Mouse (Mus musculus) layer of hippocampus, postnatal 14 days (tissue): Measurements from ENCODE around the gene Adgrl1. TPM values are rescaled to one million over a fixed set of nuclear protein-coding genes. Genes with fewer than 3 reads are reported as not detected.

Experiments used
- DNase-seq, 2 experiments: peaks; one replicate each; pipeline ENCODE4 v3.0.0; 2021 to 2022; ENCODE audit warnings: low spot score in 2 of 2, mixed read lengths in 1 of 2
- long read RNA-seq, 2 experiments: library from polyadenylated mRNA; stranded (forward); transcript quantifications; one replicate each; pipeline ENCODE4 v2.0.0; 2021
- total RNA-seq, 2 experiments: library from RNA; stranded (reverse); gene quantifications; 2 replicates each; pipeline ENCODE4 v1.2.3; 2021

Adgrl1 gene
- 100 to 1,000 TPM; 345 to 352 TPM for total RNA-seq
- long read RNA-seq, experiment 1, full-length matches to known transcripts, result 2 of 70 reads
- long read RNA-seq, experiment 1, partial matches to known transcripts, result 42 of 70 reads
- long read RNA-seq, experiment 1, other reads (novel, unspliced or antisense), result 26 of 70 reads
- long read RNA-seq, experiment 2, full-length matches to known transcripts, result 1 of 93 reads
- long read RNA-seq, experiment 2, partial matches to known transcripts, result 44 of 93 reads
- long read RNA-seq, experiment 2, other reads (novel, unspliced or antisense), result 48 of 93 reads

DNA sequence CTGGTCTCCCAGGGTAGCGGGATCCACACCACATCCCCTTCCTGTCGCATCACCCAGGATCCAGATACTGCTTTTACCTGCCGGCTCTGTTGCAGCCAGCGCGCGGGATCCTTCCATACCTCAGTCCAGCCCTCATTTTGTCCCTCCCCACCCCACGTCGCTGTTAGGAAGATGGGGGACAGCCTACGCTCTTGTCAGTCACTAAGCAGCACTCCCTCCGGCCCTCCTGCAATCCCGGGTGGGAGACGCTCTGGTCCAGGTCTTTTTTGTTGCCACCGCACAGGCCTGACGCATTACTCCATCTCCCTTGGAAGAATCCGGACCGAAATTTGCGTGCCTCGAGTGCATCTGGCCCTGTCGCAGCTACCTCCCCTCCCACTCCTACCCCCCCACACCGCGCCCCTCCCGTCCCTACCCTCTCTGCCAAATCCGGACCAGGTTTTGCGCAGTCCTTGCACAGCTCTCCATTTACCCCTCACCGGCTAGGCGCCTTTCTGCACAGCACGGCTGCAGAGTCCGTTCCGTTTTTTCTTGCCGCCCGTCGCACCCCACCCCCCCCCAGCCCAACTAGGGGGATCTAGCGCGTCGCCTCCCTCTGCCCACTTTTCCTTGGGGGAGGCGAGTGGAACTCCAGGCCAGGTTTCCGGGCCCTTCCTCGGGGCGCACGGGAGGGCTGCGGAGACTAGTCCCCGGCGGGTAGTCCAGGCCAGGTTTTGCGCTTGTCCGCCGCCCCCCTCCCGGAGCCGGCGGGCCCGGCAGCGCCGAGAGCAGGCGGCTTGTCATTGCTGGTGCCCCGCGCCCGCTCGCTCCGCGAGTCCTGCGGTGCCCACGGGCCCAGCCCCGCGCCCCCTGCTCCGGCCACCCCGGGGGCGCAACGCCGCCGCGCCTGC is at the start of gene Adgrl1:
Gene Adgrl1, plus strand, starts transcription at position 743 of the 890 bp plus-strand sequence.
- peak; percentile 95 to 97 for DNase-seq

DNA sequence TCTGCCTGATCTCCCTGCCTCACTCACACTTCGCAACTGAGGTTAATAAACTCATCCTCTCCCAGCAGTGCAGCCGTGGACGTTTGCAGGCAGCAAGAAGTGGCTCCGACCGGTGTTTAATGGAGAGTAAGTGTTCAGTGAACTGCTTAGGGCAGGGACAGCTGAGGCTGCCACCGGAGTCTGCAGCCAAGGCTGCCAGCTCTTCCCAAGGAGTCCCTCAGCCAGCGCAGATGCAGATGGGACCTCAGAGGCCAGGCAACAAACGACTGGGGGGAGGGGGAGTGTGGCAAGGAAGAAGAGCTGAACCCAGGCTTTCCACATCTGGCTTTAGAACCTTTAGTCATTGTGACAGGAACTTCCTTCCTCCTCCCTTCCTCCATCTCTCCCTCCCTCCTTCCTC is 47.6 kb upstream of the Adgrl1 start:
- no peak for DNase-seq

DNA sequence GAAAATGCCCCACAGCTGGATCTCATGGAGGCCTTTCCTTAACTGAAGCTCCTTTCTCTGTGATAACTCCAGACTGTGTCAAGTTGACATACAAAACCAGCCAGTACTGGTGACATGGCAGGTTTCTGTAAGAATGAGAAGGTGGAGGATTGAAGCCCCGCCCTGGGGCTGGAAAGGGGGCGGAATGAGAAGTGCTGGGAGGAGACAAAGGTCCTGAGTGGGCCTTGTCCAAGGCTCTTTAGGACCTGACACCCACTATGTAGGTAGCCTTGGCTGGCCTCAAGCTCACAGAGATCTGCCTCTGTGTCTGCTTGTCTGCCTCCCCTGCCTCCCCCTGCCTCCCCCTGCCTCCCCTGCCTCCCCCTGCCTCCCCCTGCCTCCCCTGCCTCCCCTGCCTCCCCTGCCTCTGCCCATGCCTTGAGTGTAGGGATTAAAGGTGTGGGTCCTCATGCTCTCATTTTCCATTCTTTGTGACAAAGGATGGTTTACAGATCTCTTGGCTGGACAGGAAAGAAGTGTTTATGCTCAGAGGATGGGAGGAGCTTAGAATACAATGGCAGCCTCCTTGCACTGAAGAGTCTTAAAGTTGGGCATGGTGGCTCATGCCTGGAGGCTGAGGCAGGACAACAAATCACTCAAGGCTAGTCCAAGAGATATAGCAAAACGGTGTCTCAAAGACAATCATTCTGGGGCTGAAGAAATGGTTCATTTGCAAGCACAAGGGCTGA is 46.4 kb upstream of the Adgrl1 start:
- no peak for DNase-seq

- DNase-seq, result no peak
Observed at GRCm38 (mm10) chr8:83856486-83857065, 43.3 kb upstream of the Adgrl1 start.

DNA sequence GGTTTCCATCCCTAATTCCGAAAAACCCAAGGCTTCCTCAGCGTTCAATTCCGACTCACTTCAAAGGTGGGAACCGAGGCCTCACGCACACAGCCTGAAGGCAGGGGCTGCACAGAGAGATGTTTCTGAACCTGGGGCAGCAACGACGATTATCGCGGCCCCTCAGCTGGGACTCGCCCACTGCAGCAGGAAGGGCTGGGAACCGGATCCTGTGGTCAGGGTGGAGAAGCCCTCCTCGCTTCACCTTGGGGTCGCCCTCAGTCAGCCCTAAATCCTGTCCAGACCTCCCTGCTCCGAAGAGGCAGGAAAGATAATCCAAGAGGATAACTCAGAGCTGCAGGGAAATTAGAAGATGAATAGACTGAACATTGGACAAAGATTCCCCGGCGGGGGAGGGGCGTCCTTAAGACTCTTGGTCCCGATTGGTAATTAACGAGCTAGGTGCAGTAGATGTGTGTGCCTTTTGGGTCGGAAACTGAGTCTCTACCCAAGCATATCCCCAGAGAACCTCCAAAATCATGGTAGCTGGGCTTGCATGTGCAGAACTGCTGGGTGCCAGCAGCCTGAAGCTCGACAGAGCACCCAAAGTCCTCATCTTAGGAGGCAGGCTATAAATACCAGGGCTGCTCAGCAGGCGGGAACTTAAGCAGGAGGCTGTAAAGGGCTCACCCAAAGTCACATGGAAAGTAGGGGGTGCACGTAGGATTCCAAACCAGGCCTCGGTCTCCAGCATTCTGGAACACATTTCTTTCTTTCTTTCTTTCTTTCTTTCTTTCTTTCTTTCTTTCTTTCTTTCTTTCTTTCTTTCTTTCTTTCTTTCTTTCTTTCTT is 37.3 kb upstream of the Adgrl1 start:
- no peak for DNase-seq

DNA sequence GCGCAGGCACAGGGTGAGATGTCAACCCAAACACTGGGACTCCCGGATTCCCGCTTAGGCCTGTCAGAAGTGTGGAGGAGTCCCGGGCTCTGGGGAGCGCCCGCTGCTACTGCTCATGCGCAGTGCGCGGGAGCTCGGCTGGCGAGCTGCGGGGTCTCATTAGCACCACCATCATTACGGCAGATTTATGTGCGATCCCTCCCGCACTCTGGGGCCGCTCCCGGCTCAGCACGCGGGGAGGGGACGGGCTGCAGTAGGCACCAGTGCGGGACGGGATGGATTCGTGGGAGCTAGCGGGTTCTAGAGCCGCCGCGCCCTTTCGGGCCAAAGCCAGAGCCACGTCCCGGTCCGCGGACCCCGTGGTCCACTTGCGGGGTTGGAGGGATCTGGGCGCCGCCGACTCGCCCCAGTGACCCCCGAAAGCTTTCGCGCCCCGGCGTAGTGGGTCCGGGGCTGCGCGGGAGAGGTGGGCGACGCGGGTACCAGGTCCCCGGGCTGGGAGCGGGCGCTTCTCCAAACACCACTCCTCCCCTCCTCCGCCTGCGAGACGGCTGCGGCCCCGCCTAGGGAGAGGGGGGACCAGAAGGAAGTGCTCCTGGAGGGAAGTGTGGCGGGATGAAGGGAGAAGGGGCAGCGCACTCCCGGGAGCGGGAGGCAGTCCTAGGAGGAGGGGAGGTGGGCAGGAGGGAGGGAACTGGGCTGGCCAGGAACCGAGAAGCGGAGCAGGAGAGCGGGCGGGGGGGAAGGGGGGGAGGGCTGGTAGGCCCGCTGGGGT is 24.8 kb upstream of the Adgrl1 start:
- peak; percentile 64 to 65 for DNase-seq

DNA sequence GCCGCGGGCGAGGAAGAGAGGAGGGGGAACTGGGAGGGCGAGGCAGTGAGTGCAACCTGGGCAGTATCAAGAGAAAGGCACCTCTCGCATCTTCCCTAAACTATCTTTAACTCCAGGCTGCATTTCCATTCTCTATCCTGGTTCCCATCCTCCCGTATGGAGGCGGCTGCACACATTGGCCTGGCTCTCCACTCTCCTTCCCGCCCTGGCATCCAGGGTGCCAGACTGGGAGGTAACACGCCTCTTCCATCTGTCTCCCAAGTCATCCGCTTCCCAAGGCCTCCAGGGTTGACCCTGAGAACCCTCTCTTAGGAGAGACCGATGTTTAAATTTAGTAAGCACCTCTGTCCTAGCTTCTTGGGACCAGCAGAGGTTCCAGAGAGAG is 24.3 kb upstream of the Adgrl1 start:
- DNase-seq, result peak in 1 of 2 experiments; percentile 35

DNA sequence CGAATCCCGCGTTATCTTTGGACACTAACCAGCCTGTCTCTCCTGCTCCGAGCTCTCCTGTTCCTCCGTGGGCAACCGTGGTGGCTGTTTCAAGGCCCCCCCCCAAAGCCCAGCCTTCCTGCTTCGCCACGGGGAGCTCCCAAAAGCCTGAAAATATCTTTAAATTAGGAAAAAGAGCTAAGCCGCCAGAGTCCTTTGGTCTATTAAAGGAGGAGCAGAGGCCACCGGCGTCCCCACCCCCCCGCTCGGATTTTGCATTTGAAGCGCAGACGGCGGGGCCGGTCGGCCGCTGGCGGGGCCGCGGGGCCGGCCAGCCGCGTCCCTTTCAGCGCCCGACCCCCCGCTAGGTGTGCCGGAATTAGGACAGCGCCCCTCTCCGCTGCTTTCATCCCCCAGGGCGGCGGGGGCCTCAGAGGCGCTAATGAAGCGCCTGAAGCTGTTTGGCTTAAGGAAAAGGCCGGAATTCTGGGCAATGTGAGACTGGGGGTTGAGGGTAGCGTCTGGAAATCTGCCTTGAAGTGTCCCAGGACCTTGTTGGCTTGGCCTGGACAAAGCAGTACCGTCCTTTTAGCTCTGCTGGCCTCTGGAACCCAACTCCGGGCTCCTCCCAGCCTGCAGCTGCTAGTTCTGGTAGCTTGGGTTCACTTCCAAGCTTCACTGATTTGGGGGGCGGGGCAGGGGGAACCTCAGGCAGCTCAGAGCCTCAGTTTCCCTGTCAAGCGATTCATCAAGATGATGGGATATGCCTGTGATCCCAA is 23.6 kb upstream of the Adgrl1 start:
- DNase-seq, result peak in 1 of 2 experiments; percentile 17

- DNase-seq, result peak in 1 of 2 experiments; percentile 26
Observed at GRCm38 (mm10) chr8:83876838-83877223, 23.1 kb upstream of the Adgrl1 start.

GRCm38 (mm10) chr8:83888409-83888808 is 11.5 kb upstream of the Adgrl1 start:
- DNase-seq, result no peak

DNA sequence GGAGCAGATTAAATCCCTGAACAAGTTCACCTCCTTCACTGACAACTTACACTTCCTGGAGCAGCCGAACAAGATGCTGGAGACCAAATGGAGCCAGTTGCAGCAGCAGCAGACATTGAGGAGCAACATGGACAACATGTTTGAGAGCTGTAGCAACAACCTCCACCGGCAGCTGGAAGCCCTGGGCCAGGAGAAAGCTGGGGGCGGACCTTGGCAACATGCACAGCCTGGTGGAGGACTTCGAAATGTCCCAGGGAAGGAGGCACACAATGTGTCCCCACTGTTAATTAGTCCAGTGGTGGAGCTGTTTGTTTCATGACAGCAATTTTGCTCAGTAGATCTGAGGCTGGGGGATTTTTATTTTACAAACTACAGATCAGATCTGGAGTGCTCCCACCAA is 7.8 kb upstream of the Adgrl1 start:
- no peak for DNase-seq

DNA sequence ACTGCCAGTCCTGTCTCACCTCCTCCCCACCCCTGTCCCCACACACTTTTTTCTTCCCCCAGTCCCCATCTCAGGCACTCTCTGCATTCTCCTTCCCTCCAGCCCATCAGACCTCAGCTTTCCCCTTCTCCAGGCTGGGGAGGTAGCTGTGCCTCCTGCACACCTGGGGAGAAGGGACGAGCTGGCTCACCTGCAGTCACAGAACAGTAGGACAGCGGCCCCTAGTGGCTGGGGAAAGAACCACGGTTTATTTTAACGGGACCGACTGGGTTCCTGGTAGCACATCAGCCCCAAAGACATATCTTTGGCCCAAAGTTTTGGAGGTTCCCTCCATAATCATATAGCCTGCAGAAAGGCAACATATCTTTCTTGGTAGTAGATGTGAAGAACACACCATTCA is 6.0 kb upstream of the Adgrl1 start:
- DNase-seq, result peak in 1 of 2 experiments; percentile 83

DNA sequence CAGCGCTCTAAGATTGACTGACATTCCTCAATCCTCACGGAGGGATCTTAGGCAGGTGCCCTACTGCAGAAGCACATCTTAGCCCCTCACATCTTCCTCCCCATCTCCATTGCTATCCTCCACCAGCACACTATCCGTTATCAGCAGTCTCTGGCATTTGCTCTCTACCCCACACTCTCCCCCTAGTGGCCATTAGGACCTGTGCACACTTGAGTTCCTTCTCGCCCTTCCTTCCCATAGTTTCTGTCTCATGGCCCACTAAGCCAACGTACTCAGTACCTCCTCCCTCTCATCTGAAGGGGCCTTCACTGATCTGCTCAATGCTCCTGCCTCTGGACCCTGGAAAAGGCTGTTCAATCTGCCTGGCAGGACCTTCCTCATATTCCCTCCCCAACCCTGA is 4.0 kb upstream of the Adgrl1 start:
- no peak for DNase-seq

GRCm38 (mm10) chr8:83896461-83896860 is 3.4 kb upstream of the Adgrl1 start:
- no peak for DNase-seq

- peak in 1 of 2 experiments; percentile 67 for DNase-seq
Observed at GRCm38 (mm10) chr8:83897211-83897610, 2.7 kb upstream of the Adgrl1 start.

DNA sequence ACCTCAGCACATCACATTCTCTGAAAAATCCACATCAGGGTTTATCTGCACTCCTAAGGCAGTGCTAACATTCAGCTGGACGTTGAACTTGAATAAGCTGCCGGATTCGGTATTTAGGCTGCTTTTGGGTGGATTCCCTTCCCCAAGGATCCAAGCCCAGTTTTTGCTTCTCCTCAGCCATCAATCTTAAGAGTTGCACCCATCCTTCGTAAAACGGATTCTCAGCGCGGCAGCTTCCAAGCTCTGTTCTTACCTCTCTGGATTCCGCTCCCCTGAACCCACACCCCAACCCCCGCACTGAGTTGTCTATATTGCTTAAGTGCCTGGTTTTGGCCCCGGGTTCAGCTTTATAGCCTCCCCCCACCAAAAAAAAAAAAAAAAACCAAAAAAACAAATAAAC is 1.4 kb upstream of the Adgrl1 start:
- DNase-seq, result no peak

GRCm38 (mm10) chr8:83898985-83899362 is 931 bp upstream of the Adgrl1 start:
- peak in 1 of 2 experiments; percentile 81 for DNase-seq

DNA sequence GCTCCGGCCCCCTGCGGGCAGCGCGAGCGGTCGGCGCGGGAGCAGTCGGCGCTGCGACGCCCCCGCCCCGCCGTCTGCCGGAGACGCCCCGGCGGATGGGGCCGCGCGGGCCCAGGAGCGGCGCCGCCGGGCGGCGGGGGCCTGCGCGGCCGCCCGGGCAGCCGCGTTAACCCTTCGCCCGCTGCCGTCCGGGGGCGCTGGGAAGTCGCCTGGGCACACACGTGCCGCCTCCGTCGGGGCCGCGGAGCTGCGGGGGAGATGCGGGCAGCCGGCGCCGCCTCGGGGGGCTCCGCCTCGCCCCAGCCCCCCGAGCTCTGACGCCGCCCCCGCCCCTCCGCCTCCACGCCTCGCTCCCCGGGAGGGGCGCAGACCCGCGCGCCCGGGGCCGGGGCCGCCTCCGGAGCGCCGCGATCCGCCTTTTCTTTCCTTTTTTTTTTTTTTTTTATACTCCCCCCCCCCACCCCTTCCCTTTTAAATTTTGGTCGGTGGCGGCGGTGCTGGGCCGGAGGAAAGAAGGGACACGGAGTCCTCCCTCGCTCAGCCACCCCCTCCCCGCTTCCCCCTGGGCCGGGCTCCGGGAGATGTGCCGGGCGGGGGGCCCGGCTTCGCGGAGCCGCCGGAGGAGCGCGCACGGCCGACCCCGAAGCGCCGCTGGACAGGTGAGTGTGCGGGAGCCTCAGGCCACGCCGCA is 506 bp downstream of the Adgrl1 start:
- no peak for DNase-seq

- DNase-seq, result peak in 1 of 2 experiments; percentile 78
Observed at GRCm38 (mm10) chr8:83900957-83901270, 1.0 kb downstream of the Adgrl1 start.
